10 mouse cellular contexts compared by ENCODE assay signal in the genomic region with DNA sequence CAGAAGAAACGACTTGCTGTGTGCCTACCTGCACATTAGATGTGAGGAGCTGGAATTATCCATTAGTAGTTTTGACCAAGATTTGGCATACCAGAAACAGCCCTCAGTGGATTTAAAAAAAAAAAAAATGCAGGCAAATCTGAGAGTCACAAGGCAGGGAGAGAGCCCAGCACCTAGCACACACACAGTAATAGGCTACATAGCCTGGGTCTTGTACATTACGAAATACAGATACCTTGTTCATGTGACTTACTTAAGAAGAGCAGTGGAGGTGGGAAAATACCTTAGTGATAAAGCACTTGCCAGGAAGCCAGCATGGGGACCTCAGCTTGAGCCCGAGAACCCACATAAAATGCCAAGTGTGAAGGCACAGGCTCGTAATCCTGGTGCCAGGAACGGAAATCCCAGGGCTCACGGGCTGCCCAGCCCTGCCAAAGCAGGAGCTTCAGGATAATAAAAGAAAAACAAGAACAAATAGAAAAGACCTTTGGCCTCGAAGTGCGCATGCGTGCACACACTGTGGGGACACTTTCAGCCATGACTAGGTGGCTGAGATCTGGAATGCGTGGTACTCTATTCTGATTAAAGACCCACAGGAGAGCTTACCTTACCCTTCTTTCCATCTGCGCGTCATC.
DNase-seq lines count a peak whose midpoint lies in the region.
"Had no signal": no experiment of that assay in that cellular context is flagged by ENCODE, and none has a peak within 500 bp of the region (broad histone marks: within the 10 kb centered on the region; RNA-seq: fewer than 3 reads in every experiment).

No protein-coding gene starts in this region.

- DNase-seq in cerebellum, adult 11-12 months = peak; percentile 54
- peak; percentile 22 for DNase-seq in cerebellum, adult 8-10 months
- DNase-seq in cerebellum, postnatal 36 days = peak; percentile 52 to 54
- peak; percentile 10 for DNase-seq in yolk sac, embryonic 10.5 days (ENCODE audit: low spot score)
- no peak for DNase-seq in lung, postnatal 4 days
- no peak for DNase-seq in thymus, postnatal 25 days
- DNase-seq in adrenal gland, postnatal 25 days = no peak
- DNase-seq: kidney, adult 11 months; left cerebral cortex, postnatal 4 days; thymus, adult 2 months had no signal

Comparison
In these comparisons a context has a peak if more than half of its experiments do, and no peak if none do; other contexts are left out.
1. DNase-seq: peak in cerebellum, adult 11-12 months (single experiment), cerebellum, adult 8-10 months (single experiment), cerebellum, postnatal 36 days (2 of 2) and yolk sac, embryonic 10.5 days (single experiment); none in lung, postnatal 4 days (0 of 2), thymus, postnatal 25 days (single experiment) and adrenal gland, postnatal 25 days (single experiment).